Mouse (Mus musculus): ENCODE results near the gene Atp2b2. TPM values are rescaled to one million over a fixed set of nuclear protein-coding genes. Genes with fewer than 3 reads are reported as not detected.
A peak's percentile ranks its signal among the peaks of the same experiment; 100 is the strongest.

Atp2b2 gene
- total and polyA plus RNA-seq, 2 experiments from 2014 or later, result 35.4 to 96.3 TPM

DNA sequence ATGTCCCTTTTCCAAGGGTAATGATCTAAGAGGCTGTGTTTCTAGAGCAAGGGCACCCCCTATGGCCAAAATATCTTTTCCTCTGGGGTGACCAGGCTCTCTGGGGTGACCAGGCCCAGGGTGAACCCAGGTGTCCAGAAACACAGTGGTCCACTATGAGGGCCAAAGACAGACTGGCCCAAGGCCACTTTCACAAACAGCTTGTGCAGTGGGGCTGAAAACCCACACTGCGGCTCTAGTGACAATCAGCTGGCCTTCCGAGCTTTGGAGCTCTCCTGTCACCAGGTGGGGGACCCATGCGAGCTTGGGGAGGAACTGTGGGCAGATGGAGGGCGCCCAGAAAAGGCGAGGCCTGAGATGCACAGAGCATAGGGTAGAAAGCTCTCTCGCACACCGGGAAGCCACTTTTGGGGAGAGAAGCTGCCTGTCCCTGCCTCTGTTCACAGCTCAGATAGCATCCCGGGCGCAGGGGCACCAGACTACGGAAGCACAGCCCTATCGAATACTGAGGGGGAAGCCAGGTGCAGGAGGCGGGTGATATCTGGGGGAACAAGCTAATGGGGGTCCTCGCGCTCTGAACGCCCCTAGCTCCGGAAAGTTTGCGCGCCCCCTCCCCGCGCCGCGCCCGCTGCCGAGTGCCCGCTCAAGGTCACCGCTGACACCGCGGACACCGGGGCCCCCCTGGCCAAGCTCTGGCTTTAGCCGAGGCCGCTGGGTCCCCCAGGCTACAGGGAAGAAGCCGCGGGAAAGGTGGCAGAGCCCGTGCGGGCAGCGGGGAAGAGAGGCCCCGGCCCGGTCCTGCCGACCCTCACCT, 1.1 kb downstream of the Atp2b2 start:
- peak; percentile 35; the same call in 1 of the 2 replicates for ATAC-seq (ENCODE audit: low FRiP score)
- Histone ChIP-seq H3K27ac (ENCODE audit: low read depth, low read length) (peak overlapping the region; percentile 47; the same call in 1 of the 2 replicates), H3K4me3 (ENCODE audit: low read depth, low read length) (peak overlapping the region; percentile 71), H3K36me3 (ENCODE audit: insufficient read depth, low read length) (no peaks in the 10 kb centered on the region), H3K9me3 (ENCODE audit: low read length) (no peaks in the 10 kb centered on the region), H3K4me2 (ENCODE audit: low read depth, low read length, poor library complexity, severe bottlenecking) (peak overlapping the region; percentile 92), H3K9ac (replicated peaks; ENCODE audit: low read length, poor library complexity, severe bottlenecking) (peak overlapping the region; percentile 87), H3K27me3 (ENCODE audit: insufficient read depth, low read length) (no peaks in the 10 kb centered on the region; the same call in 1 of the 2 replicates), H3K4me1 (ENCODE audit: insufficient read depth, low read length) (peaks cover 3% of the 10 kb centered on the region; the same call in 1 of the 2 replicates)
- TF ChIP-seq CTCF (IDR thresholded peaks at IDR 0.05), result peak; percentile 60
- DNase-seq (ENCODE audit: low spot score), result peak; percentile 47
- WGBS, result 1% methylated on average over 31 of the region's 39 CpGs

DNA sequence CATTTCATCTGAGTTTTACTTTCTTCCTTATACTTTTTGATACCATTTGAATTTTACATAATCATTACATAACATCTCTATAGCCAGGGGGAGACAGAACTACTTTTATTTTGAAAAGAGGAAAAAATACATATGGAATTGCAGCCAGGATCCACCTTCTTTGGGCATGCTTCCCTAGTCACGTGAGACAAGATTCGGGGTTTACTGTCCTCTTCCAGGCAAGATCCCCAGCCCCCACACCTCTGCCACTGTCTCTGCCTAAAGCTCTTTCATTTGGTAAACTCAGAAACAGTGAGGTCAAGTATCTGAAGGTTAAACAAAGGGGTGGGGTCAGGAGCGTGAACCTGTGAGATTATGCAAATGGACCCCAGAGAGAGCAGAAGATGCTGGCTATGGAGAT, 6.7 kb downstream of the Atp2b2 start:
- no peak overlapping the region for H3K27ac ChIP-seq (ENCODE audit: low read depth, low read length)
- H3K9ac ChIP-seq (replicated peaks; ENCODE audit: low read length, poor library complexity, severe bottlenecking), result no peak overlapping the region
- no peaks in the 10 kb centered on the region for H3K4me1 ChIP-seq (ENCODE audit: insufficient read depth, low read length)
- no peak overlapping the region for H3K4me2 ChIP-seq (ENCODE audit: low read depth, low read length, poor library complexity, severe bottlenecking)
- H3K36me3 ChIP-seq (ENCODE audit: insufficient read depth, low read length), result no peaks in the 10 kb centered on the region
- no peaks in the 10 kb centered on the region for H3K27me3 ChIP-seq (ENCODE audit: insufficient read depth, low read length)
- H3K9me3 ChIP-seq (ENCODE audit: low read length), result no peaks in the 10 kb centered on the region
- H3K4me3 ChIP-seq (ENCODE audit: low read depth, low read length), result no peak overlapping the region
- TF ChIP-seq CTCF (IDR thresholded peaks at IDR 0.05), result no peak
- ATAC-seq (ENCODE audit: low FRiP score) (no peak), DNase-seq (ENCODE audit: low spot score) (no peak)
- WGBS, result 44% methylated on average over 3 of the region's 3 CpGs

GRCm38 (mm10) chr6:114032822-114033221, 9.6 kb downstream of the Atp2b2 start:
- WGBS, result 81% methylated on average over 8 of the region's 8 CpGs
- DNase-seq (ENCODE audit: low spot score), result no peak
- TF ChIP-seq CTCF (IDR thresholded peaks at IDR 0.05), result no peak
- no peak for ATAC-seq (ENCODE audit: low FRiP score)
- Histone ChIP-seq H3K4me2 (ENCODE audit: low read depth, low read length, poor library complexity, severe bottlenecking) (no peak overlapping the region), H3K27me3 (ENCODE audit: insufficient read depth, low read length) (no peaks in the 10 kb centered on the region), H3K27ac (ENCODE audit: low read depth, low read length) (no peak overlapping the region), H3K4me3 (ENCODE audit: low read depth, low read length) (no peak overlapping the region), H3K9ac (replicated peaks; ENCODE audit: low read length, poor library complexity, severe bottlenecking) (no peak overlapping the region), H3K36me3 (ENCODE audit: insufficient read depth, low read length) (no peaks in the 10 kb centered on the region), H3K4me1 (ENCODE audit: insufficient read depth, low read length) (no peaks in the 10 kb centered on the region), H3K9me3 (ENCODE audit: low read length) (no peaks in the 10 kb centered on the region)

- no peak for TF ChIP-seq CTCF (IDR thresholded peaks at IDR 0.05)
- Histone ChIP-seq H3K4me3 (ENCODE audit: low read depth, low read length) (no peak overlapping the region), H3K27me3 (ENCODE audit: insufficient read depth, low read length) (no peaks in the 10 kb centered on the region), H3K4me2 (ENCODE audit: low read depth, low read length, poor library complexity, severe bottlenecking) (no peak overlapping the region), H3K4me1 (ENCODE audit: insufficient read depth, low read length) (no peaks in the 10 kb centered on the region), H3K27ac (ENCODE audit: low read depth, low read length) (no peak overlapping the region), H3K9me3 (ENCODE audit: low read length) (no peaks in the 10 kb centered on the region), H3K36me3 (ENCODE audit: insufficient read depth, low read length) (no peaks in the 10 kb centered on the region), H3K9ac (replicated peaks; ENCODE audit: low read length, poor library complexity, severe bottlenecking) (no peak overlapping the region)
- no peak for ATAC-seq (ENCODE audit: low FRiP score)
- WGBS, result 77% methylated on average over 2 of the region's 2 CpGs
- no peak for DNase-seq (ENCODE audit: low spot score)
These were observed 18.6 kb downstream of the Atp2b2 start for GRCm38 (mm10) chr6:114023794-114024193.

- 66% methylated on average over 9 of the region's 9 CpGs for WGBS
- no peak overlapping the region for H3K4me2 ChIP-seq (ENCODE audit: low read depth, low read length, poor library complexity, severe bottlenecking)
- no peaks in the 10 kb centered on the region for H3K27me3 ChIP-seq (ENCODE audit: insufficient read depth, low read length)
- H3K27ac ChIP-seq (ENCODE audit: low read depth, low read length), result no peak overlapping the region
- H3K4me3 ChIP-seq (ENCODE audit: low read depth, low read length), result no peak overlapping the region
- H3K9me3 ChIP-seq (ENCODE audit: low read length), result no peaks in the 10 kb centered on the region
- TF ChIP-seq CTCF (IDR thresholded peaks at IDR 0.05), result no peak
- ATAC-seq (ENCODE audit: low FRiP score) (no peak), DNase-seq (ENCODE audit: low spot score) (no peak)
- no peaks in the 10 kb centered on the region for H3K36me3 ChIP-seq (ENCODE audit: insufficient read depth, low read length)
- no peak overlapping the region for H3K9ac ChIP-seq (replicated peaks; ENCODE audit: low read length, poor library complexity, severe bottlenecking)
- H3K4me1 ChIP-seq (ENCODE audit: insufficient read depth, low read length), result no peaks in the 10 kb centered on the region
These were observed 20.3 kb downstream of the Atp2b2 start for GRCm38 (mm10) chr6:114022104-114022503.

DNA sequence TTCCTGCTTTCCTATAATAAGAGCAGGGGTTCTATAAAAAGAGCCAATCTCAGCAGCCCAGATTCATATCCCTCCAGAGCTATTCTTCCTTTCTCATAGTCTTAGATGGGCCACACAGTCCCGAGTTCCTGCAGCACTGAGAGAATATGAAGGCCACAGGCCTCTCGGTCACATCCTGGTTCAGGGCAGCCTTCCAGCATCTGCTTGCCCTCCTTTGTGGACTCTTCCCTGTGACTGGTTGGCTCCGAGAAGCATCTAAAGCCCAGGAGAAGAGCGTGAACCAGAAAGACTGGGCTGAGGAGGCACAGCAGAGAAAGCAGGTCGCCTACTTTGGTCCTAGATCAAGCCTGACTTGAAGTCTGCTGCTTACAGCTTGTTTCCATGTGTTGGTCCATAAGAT, 28.6 kb downstream of the Atp2b2 start:
- Histone ChIP-seq H3K27me3 (ENCODE audit: insufficient read depth, low read length) (no peaks in the 10 kb centered on the region), H3K4me2 (ENCODE audit: low read depth, low read length, poor library complexity, severe bottlenecking) (no peak overlapping the region), H3K27ac (ENCODE audit: low read depth, low read length) (no peak overlapping the region), H3K36me3 (ENCODE audit: insufficient read depth, low read length) (no peaks in the 10 kb centered on the region), H3K4me1 (ENCODE audit: insufficient read depth, low read length) (no peaks in the 10 kb centered on the region), H3K9ac (replicated peaks; ENCODE audit: low read length, poor library complexity, severe bottlenecking) (no peak overlapping the region), H3K4me3 (ENCODE audit: low read depth, low read length) (no peak overlapping the region), H3K9me3 (ENCODE audit: low read length) (no peaks in the 10 kb centered on the region)
- ATAC-seq (ENCODE audit: low FRiP score) (no peak), DNase-seq (ENCODE audit: low spot score) (no peak)
- 79% methylated on average over 5 of the region's 5 CpGs for WGBS
- TF ChIP-seq CTCF (IDR thresholded peaks at IDR 0.05), result no peak

All from midbrain, postnatal 0 days (tissue).